Mouse (Mus musculus): ENCODE data around the gene Cldn22. TPM values are rescaled to one million over a fixed set of nuclear protein-coding genes. Genes with fewer than 3 reads are reported as not detected.

The Cldn22 gene
- total RNA-seq, 2 experiments from 2014 or later: 0.64 to 0.67 TPM

GRCm38 (mm10) chr8:47832616-47833015 is 8.3 kb downstream of the Cldn22 start:
- DNase-seq: no peak

DNA sequence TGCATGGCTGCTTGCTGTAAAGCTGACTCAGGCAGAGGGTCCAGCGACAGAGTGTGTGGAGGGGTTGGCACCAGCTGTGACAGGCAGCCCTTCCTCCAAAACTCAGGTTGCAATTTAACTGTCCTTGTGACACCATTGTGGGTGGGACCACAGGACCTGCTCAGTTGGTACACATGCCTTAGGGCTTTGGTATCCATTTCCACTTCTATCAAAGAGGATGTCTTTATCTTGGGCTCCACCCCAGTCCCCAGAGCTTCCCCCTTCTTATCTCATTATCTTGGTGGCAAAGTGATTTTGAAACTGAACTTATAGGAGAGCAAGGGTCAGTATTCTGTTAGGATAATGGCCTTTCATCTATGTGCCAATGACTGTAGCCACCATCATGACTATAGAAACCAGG is 9.7 kb downstream of the Cldn22 start:
- DNase-seq: no peak

- DNase-seq: no peak
Measured at GRCm38 (mm10) chr8:47843063-47843462, 18.8 kb downstream of the Cldn22 start.

GRCm38 (mm10) chr8:47843651-47844050 is 19.4 kb downstream of the Cldn22 start:
- DNase-seq: no peak

- no peak for DNase-seq
Measured at GRCm38 (mm10) chr8:47845956-47846355, 21.7 kb downstream of the Cldn22 start.

- no peak for DNase-seq
Measured at GRCm38 (mm10) chr8:47847161-47847560, 22.9 kb downstream of the Cldn22 start.

- no peak for DNase-seq
Measured at GRCm38 (mm10) chr8:47847931-47848330, 23.6 kb downstream of the Cldn22 start.

DNA sequence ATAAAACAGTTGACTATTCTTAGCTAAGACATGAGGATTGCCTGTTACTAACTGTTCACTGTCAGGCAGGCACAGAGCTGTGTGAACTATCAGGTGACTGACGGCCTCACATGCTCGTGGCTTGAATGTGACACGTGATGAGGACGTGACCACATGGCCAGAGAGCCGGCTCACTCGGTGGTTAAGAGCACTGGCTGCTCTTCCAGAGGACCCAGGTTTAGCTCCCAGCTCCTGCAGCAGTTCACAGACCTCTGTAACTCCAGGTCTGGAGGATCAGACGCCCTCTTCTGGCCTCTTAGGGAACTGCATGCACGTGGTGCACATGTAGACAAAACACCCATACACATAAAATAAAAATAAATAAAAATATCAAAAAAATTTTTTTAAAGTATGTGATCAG is 25.6 kb downstream of the Cldn22 start:
- DNase-seq: no peak

- DNase-seq: peak; percentile 71
Measured at GRCm38 (mm10) chr8:47851824-47852502, 27.7 kb downstream of the Cldn22 start.

DNA sequence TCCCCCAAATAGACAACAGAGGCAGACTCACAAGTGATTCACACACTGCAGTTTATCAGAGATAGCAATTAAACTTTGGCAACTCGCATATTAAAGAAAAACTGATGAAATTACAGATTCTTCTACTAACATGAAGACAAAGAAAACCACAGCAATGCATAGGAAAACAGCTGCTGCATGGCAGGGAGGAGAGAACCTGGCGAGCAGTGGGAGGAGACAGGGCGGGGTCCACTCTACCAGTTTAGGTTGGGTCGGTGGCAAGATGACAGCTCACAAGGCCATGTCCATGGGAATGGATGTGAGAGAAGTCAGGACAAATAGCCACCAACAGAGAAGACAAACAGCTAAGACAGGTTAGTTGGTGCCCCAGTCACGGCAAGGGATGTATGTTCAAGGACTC is 28.5 kb downstream of the Cldn22 start:
- DNase-seq: no peak

- no peak for DNase-seq
Measured at GRCm38 (mm10) chr8:47853356-47853755, 29.1 kb downstream of the Cldn22 start.

GRCm38 (mm10) chr8:47859259-47859658 is 35.0 kb downstream of the Cldn22 start:
- DNase-seq: no peak

- no peak for DNase-seq
Measured at GRCm38 (mm10) chr8:47866568-47866967, 42.3 kb downstream of the Cldn22 start.

DNA sequence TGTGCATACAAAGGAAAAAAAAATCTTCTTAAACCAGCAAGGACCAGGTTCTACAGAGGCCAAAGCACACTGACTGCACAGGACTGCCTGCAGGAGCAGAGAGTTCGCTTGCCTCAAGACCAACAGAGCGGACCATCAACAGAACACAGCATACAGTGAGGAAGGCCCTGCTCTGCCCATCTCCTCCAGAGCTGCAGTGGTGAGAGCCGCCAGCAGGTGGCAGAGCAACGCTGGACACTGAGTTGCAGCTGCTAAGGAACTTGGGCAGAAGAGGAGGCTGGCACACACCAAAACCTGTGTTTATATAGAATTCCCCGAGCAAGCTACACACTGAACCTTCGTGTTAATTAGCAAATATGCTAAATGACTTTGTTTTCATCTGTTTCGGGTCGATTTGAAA is 42.8 kb downstream of the Cldn22 start:
- DNase-seq: peak; percentile 50

DNA sequence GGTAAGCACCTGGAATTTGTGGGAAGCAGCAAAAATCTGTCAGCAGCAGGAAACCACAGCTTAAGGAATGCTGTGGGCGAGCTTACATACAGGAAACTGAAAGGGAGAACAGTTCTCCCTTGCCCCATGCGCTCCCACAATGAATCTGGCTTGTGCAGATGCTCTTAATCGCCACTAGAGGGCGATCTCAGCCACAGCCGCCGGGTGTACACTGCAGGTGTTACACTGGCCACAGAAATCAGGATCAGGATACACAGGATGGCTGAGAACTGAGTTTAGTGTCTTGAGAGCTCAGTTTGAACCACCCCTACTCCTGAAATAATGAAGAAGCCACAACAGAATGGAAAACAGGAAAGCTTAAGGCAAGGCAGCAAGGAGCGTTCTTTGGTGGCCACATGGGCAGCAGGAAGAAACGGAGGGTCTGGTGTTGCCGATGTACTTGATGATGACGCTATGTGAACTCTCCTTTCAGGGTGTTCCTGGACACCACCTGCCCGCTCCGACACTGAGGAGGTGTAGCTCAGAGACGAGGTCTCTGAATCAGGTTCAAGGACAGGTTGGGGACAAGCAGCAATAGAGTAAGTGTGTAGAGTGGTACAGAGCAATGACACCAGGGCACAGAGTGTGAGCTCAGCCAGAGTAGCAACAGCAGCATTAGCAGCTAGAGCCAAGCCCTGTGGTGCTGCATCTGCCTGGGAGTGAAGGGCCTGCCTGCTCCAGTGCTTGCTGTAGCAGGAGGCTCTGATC is 48.3 kb downstream of the Cldn22 start:
- no peak for DNase-seq

- no peak for DNase-seq
Measured at GRCm38 (mm10) chr8:47874497-47875178, 50.4 kb downstream of the Cldn22 start.

Other genes with a start within 250 kb of the Cldn22 start
- 10 to 100 TPM in 1 of 2 experiments, 1 to 10 TPM in 1; 9.6 to 13.0 TPM for gene Ing2, start 148.9 kb upstream of the Cldn22 start, total RNA-seq (2021)
- 1 to 10 TPM; 4.4 to 4.7 TPM for gene Cdkn2aip, start 110.5 kb upstream of the Cldn22 start, total RNA-seq (2021)
- not detected for gene Cldn24, start 2.3 kb upstream of the Cldn22 start, total RNA-seq (2021)
- gene Wwc2, start 166.4 kb downstream of the Cldn22 start, total RNA-seq (2021): 1 to 10 TPM; 7.2 to 7.5 TPM